Mouse (Mus musculus): ENCODE data around the gene Cnmd. TPM values are rescaled to one million over a fixed set of nuclear protein-coding genes. Genes with fewer than 3 reads are reported as not detected.

Gene Cnmd
- polyA plus RNA-seq, 1 experiment: not detected

DNA sequence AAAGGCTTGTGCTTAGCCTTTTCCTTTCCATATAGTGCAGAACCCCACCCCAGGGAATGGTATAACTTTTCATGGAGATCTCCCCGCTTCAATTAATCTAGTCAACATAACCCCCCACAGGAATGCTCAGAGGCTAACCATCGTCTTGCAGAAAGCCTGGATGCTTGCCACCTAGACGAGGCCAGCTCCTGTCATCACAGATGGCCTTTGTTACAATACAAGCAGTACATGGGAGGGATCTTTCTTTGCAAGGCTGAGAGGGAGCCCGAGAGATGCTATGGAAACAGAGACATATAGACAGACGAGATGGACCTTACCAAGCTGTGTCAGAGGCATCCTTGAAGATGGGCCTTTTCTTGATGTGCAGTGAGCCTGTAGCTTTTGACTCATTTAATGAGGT, 18.7 kb upstream of the Cnmd start:
- Histone ChIP-seq H3K4me3 (ENCODE audit: extremely low read depth, insufficient read depth, insufficient read length) (no peak overlapping the region), H3K4me1 (ENCODE audit: control insufficient read depth, insufficient read depth, insufficient read length) (no peaks in the 10 kb centered on the region), H3K36me3 (ENCODE audit: control insufficient read depth, insufficient read depth, low read length) (no peaks in the 10 kb centered on the region), H3K27me3 (ENCODE audit: control insufficient read depth, insufficient read depth, low read length) (no peaks in the 10 kb centered on the region), H3K27ac (ENCODE audit: insufficient read depth, low read length) (no peak overlapping the region)
- 85% methylated on average over 5 of the region's 5 CpGs for WGBS
- DNase-seq (ENCODE audit: low read depth in 1 of 2, low spot score in 2 of 2): no peak
- TF ChIP-seq POLR2A (IDR thresholded peaks at IDR 0.05; ENCODE audit: low read depth, low read length) (no peak), CTCF (IDR thresholded peaks at IDR 0.05; ENCODE audit: extremely low read depth, insufficient read depth, insufficient read length, insufficient replicate concordance) (no peak)

DNA sequence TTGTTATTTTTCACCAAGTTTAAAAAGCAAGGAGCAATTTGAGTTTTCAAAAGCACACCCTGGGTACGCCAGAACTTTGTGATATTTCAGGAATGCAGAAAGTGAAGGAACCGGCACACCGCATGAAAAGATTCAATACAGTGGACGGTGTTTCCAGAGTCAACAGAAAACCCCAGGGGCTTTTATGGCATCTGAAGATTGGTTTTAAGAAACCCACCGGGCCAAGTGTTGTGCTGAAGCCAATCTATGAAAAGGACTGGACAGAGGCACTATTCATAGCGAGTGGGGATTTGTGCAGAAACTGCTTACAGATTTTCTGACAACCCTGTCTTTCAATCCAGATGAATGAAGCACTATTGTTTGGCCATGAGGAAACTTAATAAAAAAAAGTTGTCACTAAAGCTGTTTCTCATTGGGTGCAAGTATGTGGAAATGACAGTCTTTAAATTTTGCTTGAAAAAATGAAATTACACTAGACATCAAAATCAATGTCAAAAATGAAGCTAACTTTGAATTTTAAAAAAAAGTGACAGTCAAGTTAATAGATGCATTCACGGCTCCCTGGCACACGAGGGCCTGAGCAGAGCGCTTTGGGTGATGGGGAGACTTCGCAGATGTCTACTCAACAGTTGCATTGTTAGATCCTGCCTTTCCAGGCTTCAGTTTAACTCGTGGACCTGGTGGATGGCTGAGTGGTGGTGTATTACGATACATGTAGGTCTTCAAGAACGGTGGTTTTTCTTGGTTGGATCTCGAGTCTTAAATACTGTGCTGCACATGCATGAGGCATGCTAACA, 16.1 kb upstream of the Cnmd start:
- Histone ChIP-seq H3K27me3 (ENCODE audit: control insufficient read depth, insufficient read depth, low read length) (no peaks in the 10 kb centered on the region), H3K4me1 (ENCODE audit: control insufficient read depth, insufficient read depth, insufficient read length) (no peaks in the 10 kb centered on the region), H3K27ac (ENCODE audit: insufficient read depth, low read length) (no peak overlapping the region), H3K36me3 (ENCODE audit: control insufficient read depth, insufficient read depth, low read length) (no peaks in the 10 kb centered on the region), H3K4me3 (ENCODE audit: extremely low read depth, insufficient read depth, insufficient read length) (no peak overlapping the region)
- WGBS: 87% methylated on average over 14 of the region's 14 CpGs
- no peak for DNase-seq (ENCODE audit: low read depth in 1 of 2, low spot score in 2 of 2)
- TF ChIP-seq CTCF (IDR thresholded peaks at IDR 0.05; ENCODE audit: extremely low read depth, insufficient read depth, insufficient read length, insufficient replicate concordance) (no peak), POLR2A (IDR thresholded peaks at IDR 0.05; ENCODE audit: low read depth, low read length) (no peak)

- no peaks in the 10 kb centered on the region for H3K4me1 ChIP-seq (ENCODE audit: control insufficient read depth, insufficient read depth, insufficient read length)
- TF ChIP-seq POLR2A (IDR thresholded peaks at IDR 0.05; ENCODE audit: low read depth, low read length) (no peak), CTCF (IDR thresholded peaks at IDR 0.05; ENCODE audit: extremely low read depth, insufficient read depth, insufficient read length, insufficient replicate concordance) (no peak)
- H3K36me3 ChIP-seq (ENCODE audit: control insufficient read depth, insufficient read depth, low read length): no peaks in the 10 kb centered on the region
- no peak overlapping the region for H3K27ac ChIP-seq (ENCODE audit: insufficient read depth, low read length)
- no peak overlapping the region for H3K4me3 ChIP-seq (ENCODE audit: extremely low read depth, insufficient read depth, insufficient read length)
- no peak for DNase-seq (ENCODE audit: low read depth in 1 of 2, low spot score in 2 of 2)
- WGBS: 67% methylated on average over 15 of the region's 15 CpGs
- no peaks in the 10 kb centered on the region for H3K27me3 ChIP-seq (ENCODE audit: control insufficient read depth, insufficient read depth, low read length)
Measured at GRCm38 (mm10) chr14:79677108-79677753, 15.3 kb upstream of the Cnmd start.

DNA sequence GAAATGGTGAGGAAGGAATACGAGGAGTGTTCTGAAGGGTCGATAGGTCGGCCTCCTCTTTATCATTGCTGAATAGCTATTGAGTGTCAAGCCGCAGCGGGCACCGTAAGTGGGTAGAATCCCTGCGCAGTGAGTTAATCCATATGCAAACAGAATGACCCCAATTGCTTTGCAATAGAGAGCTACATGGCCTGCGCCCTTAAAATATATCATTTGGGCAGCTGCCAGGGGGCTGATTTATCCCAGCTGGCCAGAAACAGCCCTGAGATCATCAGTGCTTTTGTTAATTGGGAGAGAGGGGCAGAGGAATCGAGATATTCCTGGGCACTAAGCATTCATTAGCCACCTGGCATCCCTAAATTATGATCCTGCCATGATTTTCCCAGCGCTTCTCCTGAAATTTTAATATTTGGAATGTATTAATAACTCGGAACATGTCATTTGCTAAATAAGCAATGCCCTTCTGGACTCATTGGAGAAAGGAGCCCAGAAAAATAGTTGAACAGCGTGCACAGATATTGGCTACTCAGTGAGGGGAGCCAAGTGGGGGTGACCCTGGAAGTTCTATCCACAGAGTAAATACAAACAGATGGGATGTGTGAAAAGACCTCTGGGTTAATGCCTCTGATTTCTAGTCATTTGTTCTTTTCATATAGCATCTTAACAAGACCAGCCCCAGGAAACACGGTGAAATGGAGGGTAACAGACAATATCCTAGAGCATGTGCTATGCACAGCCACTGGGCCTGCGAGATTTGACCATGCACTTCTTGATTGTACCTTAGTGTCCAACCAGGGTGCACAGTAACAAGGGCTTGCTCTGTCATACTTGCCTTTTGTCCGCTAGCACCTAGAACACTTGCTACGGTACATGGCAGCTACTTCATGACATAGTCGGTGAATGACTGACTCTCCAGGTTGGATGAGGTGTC, 11.4 kb upstream of the Cnmd start:
- no peak overlapping the region for H3K4me3 ChIP-seq (ENCODE audit: extremely low read depth, insufficient read depth, insufficient read length)
- H3K4me1 ChIP-seq (ENCODE audit: control insufficient read depth, insufficient read depth, insufficient read length): no peaks in the 10 kb centered on the region
- WGBS: 86% methylated on average over 17 of the region's 17 CpGs
- H3K36me3 ChIP-seq (ENCODE audit: control insufficient read depth, insufficient read depth, low read length): no peaks in the 10 kb centered on the region
- no peak for TF ChIP-seq CTCF (IDR thresholded peaks at IDR 0.05; ENCODE audit: extremely low read depth, insufficient read depth, insufficient read length, insufficient replicate concordance)
- no peak for TF ChIP-seq POLR2A (IDR thresholded peaks at IDR 0.05; ENCODE audit: low read depth, low read length)
- no peaks in the 10 kb centered on the region for H3K27me3 ChIP-seq (ENCODE audit: control insufficient read depth, insufficient read depth, low read length)
- H3K27ac ChIP-seq (ENCODE audit: insufficient read depth, low read length): no peak overlapping the region
- no peak for DNase-seq (ENCODE audit: low read depth in 1 of 2, low spot score in 2 of 2)

GRCm38 (mm10) chr14:79672567-79672966, 10.6 kb upstream of the Cnmd start:
- DNase-seq (ENCODE audit: low read depth in 1 of 2, low spot score in 2 of 2): no peak
- Histone ChIP-seq H3K4me1 (ENCODE audit: control insufficient read depth, insufficient read depth, insufficient read length) (no peaks in the 10 kb centered on the region), H3K27ac (ENCODE audit: insufficient read depth, low read length) (no peak overlapping the region), H3K27me3 (ENCODE audit: control insufficient read depth, insufficient read depth, low read length) (no peaks in the 10 kb centered on the region), H3K36me3 (ENCODE audit: control insufficient read depth, insufficient read depth, low read length) (no peaks in the 10 kb centered on the region), H3K4me3 (ENCODE audit: extremely low read depth, insufficient read depth, insufficient read length) (no peak overlapping the region)
- TF ChIP-seq POLR2A (IDR thresholded peaks at IDR 0.05; ENCODE audit: low read depth, low read length): no peak
- no peak for TF ChIP-seq CTCF (IDR thresholded peaks at IDR 0.05; ENCODE audit: extremely low read depth, insufficient read depth, insufficient read length, insufficient replicate concordance)
- WGBS: 89% methylated on average over 5 of the region's 5 CpGs

DNA sequence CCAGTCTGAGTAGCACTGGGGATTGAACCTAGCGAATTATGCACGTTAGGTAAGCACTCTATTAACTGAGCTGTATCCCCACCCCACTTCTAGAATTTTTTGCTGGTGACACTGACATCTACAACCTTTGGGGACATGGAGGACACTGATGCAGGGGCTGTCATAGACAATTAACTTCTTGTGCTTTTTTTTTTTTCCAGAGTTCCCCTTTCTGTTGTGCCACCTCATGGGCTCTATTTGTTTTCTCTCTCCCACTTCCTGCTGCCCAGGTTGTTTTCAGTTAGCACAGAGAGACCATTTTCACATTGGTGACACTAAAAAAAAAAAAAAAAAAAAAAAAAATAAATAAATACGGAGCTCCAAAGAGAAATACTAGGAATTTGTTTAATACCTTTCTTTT, 9.0 kb upstream of the Cnmd start:
- Histone ChIP-seq H3K4me3 (ENCODE audit: extremely low read depth, insufficient read depth, insufficient read length) (no peak overlapping the region), H3K4me1 (ENCODE audit: control insufficient read depth, insufficient read depth, insufficient read length) (no peaks in the 10 kb centered on the region), H3K36me3 (ENCODE audit: control insufficient read depth, insufficient read depth, low read length) (no peaks in the 10 kb centered on the region), H3K27ac (ENCODE audit: insufficient read depth, low read length) (no peak overlapping the region), H3K27me3 (ENCODE audit: control insufficient read depth, insufficient read depth, low read length) (no peaks in the 10 kb centered on the region)
- TF ChIP-seq CTCF (IDR thresholded peaks at IDR 0.05; ENCODE audit: extremely low read depth, insufficient read depth, insufficient read length, insufficient replicate concordance) (no peak), POLR2A (IDR thresholded peaks at IDR 0.05; ENCODE audit: low read depth, low read length) (no peak)
- WGBS: 71% methylated on average over 3 of the region's 3 CpGs
- DNase-seq (ENCODE audit: low read depth in 1 of 2, low spot score in 2 of 2): no peak
